Mouse (Mus musculus) G1E (cell line): Measurements from ENCODE around the gene Kpnb1.

Experiments
- CTCF ChIP-seq: IDR thresholded peaks from 2 replicates; pipeline ENCODE4 v1.5.1; 2012; ENCODE audit warnings: low read depth, low read length, inconsistent platforms, mixed read lengths
- POLR2AphosphoS5 ChIP-seq: IDR thresholded peaks from 2 replicates; pipeline ENCODE4 v1.6.1; 2012; ENCODE audit warnings: low read depth, low read length, inconsistent platforms; ENCODE audit not compliant: insufficient replicate concordance

GRCm38 (mm10) chr11:97221611-97222010, 33.9 kb upstream of the Kpnb1 start:
- TF ChIP-seq CTCF (no peak), POLR2AphosphoS5 (no peak)
